Mouse (Mus musculus): ENCODE measurements at regions not wholly inside any gene's neighbourhood (a gene's known extent, or its start where the extent isn't known, plus 50 kb on each side); places are given as distances from the start of the nearest gene placed in this dataset.
A peak's percentile ranks its signal among the peaks of the same experiment; 100 is the strongest.

GRCm38 (mm10) chr5:75880088-75880684, 98.1 kb downstream of the Kdr start:
- no peak for ATAC-seq (replicated peaks in 1 of 2; ENCODE audit: insufficient read depth in 1 of 2, low FRiP score in 2 of 2, low TSS enrichment in 1 of 2, low read depth in 1 of 2, poor library complexity in 2 of 2, severe bottlenecking in 2 of 2)

- no peak for ATAC-seq (replicated peaks in 1 of 2; ENCODE audit: insufficient read depth in 1 of 2, low FRiP score in 2 of 2, low TSS enrichment in 1 of 2, low read depth in 1 of 2, poor library complexity in 2 of 2, severe bottlenecking in 2 of 2)
Measured at GRCm38 (mm10) chr5:75878361-75878760, 99.9 kb downstream of the Kdr start.

- ATAC-seq (replicated peaks in 1 of 2; ENCODE audit: insufficient read depth in 1 of 2, low FRiP score in 2 of 2, low TSS enrichment in 1 of 2, low read depth in 1 of 2, poor library complexity in 2 of 2, severe bottlenecking in 2 of 2): no peak
Measured at GRCm38 (mm10) chr5:75877609-75877971, 100.7 kb downstream of the Kdr start.

DNA sequence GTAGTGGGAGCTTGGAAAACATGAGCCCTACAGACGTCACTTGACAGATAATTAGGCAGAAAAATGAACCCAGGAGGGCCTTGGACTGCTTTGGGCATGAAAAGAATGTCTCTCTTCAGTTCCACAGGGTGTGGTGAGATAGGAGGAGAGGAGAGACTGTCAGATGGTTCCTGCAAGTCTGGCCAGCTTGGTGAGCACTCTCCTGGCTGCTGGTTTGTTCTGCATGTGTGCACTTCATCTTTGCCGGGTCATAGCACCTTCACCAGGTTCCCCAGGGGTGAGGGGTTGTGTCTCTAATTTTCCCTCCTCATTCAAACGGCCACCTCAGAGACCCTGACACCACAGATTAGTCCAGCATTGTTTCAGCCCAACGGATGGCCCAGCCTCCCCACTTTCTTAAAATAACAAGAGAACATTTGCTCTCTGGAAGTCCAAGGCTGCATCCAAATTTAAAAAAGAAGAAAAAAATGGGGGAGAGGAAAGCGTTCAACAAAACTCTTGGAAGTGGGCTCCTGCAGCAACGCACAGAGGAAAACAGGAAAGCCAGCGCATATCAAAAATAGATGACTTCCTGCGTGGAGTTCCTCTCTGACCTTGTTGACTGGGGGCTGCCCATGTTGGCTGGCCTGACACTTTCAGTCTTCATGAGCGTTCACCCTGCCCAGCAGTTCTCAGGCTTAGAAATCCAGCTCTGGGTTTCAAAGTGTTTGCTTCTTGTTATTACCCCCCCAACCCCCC, 101.2 kb downstream of the Kdr start:
- ATAC-seq (replicated peaks in 1 of 2; ENCODE audit: insufficient read depth in 1 of 2, low FRiP score in 2 of 2, low TSS enrichment in 1 of 2, low read depth in 1 of 2, poor library complexity in 2 of 2, severe bottlenecking in 2 of 2): 0 out of 4 replicates have a peak, but pooled peaks of 1 of the 2 experiments have one; percentile 37

- peak; percentile 69 to 75 for ATAC-seq (replicated peaks in 1 of 2; ENCODE audit: insufficient read depth in 1 of 2, low FRiP score in 2 of 2, low TSS enrichment in 1 of 2, low read depth in 1 of 2, poor library complexity in 2 of 2, severe bottlenecking in 2 of 2)
Measured at GRCm38 (mm10) chr5:75871120-75871519, 107.1 kb downstream of the Kdr start.

- ATAC-seq (replicated peaks in 1 of 2; ENCODE audit: insufficient read depth in 1 of 2, low FRiP score in 2 of 2, low TSS enrichment in 1 of 2, low read depth in 1 of 2, poor library complexity in 2 of 2, severe bottlenecking in 2 of 2): no peak
Measured at GRCm38 (mm10) chr5:75870666-75871065, 107.6 kb downstream of the Kdr start.

DNA sequence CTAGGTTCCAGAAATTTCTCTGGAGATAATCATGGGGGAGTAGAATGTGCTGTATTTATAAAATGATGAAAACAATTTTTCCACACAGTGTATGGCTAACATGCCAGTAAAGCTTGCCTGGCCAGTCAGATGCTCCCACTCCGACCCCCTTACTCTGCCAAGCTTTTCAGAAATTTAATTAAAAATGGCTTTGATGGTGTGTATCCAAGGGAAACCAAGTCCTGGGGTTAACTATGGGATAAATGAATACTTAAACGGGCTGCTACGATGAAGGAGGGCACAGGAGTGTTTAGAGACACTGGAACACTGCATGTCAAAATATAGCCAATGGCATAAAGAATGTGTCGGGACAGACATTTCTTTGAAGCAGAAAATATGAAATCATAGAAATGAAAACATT, 108.7 kb downstream of the Kdr start:
- no peak for ATAC-seq (replicated peaks in 1 of 2; ENCODE audit: insufficient read depth in 1 of 2, low FRiP score in 2 of 2, low TSS enrichment in 1 of 2, low read depth in 1 of 2, poor library complexity in 2 of 2, severe bottlenecking in 2 of 2)

- ATAC-seq (replicated peaks in 1 of 2; ENCODE audit: insufficient read depth in 1 of 2, low FRiP score in 2 of 2, low TSS enrichment in 1 of 2, low read depth in 1 of 2, poor library complexity in 2 of 2, severe bottlenecking in 2 of 2): no peak
Measured at GRCm38 (mm10) chr5:75865096-75865495, 113.2 kb downstream of the Kdr start.

DNA sequence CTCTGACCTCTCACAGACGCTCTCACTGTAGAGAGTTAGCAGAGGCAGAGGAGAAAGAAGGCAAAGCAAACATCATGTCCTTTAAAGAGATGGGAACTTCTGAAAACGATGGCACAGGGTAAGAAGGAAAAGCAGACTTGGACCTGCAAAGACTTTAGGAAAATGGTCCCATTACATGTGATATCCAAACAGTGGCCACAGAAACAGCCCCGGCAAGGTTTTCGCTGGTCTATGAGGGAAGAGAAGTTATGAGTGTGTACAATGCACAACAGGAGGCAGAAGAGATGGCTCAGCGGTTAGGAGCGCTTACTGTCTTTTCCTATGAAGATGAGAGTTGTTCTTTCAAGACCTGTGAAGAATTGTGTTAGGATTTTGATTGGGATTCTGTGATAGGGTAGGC, 114.9 kb downstream of the Kdr start:
- ATAC-seq (replicated peaks in 1 of 2; ENCODE audit: insufficient read depth in 1 of 2, low FRiP score in 2 of 2, low TSS enrichment in 1 of 2, low read depth in 1 of 2, poor library complexity in 2 of 2, severe bottlenecking in 2 of 2): no peak

DNA sequence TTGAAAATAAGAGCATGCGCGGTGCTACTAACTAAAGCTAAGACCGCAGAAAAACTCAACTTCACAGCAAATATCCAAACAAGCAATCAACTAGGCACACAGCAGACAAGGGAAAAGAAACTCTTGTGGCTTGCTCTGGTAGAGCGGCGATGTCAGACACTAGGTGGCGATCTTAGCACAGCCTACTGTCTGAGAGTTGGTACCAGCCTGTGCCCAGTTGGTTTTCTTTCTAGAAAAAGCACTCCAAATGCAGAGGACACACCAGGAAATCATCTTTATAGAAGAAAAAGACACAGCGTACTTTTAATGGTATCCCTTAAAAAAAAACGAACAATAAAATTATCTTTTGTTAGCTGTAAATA, 115.6 kb downstream of the Kdr start:
- peak; percentile 67 to 81 for ATAC-seq (replicated peaks in 1 of 2; ENCODE audit: insufficient read depth in 1 of 2, low FRiP score in 2 of 2, low TSS enrichment in 1 of 2, low read depth in 1 of 2, poor library complexity in 2 of 2, severe bottlenecking in 2 of 2)

GRCm38 (mm10) chr5:75861916-75862629, 116.2 kb downstream of the Kdr start:
- no peak for ATAC-seq (replicated peaks in 1 of 2; ENCODE audit: insufficient read depth in 1 of 2, low FRiP score in 2 of 2, low TSS enrichment in 1 of 2, low read depth in 1 of 2, poor library complexity in 2 of 2, severe bottlenecking in 2 of 2)

GRCm38 (mm10) chr5:75859316-75859836, 118.9 kb downstream of the Kdr start:
- 0 out of 4 replicates have a peak, but pooled peaks of 1 of the 2 experiments have one; percentile 40 for ATAC-seq (replicated peaks in 1 of 2; ENCODE audit: insufficient read depth in 1 of 2, low FRiP score in 2 of 2, low TSS enrichment in 1 of 2, low read depth in 1 of 2, poor library complexity in 2 of 2, severe bottlenecking in 2 of 2)

DNA sequence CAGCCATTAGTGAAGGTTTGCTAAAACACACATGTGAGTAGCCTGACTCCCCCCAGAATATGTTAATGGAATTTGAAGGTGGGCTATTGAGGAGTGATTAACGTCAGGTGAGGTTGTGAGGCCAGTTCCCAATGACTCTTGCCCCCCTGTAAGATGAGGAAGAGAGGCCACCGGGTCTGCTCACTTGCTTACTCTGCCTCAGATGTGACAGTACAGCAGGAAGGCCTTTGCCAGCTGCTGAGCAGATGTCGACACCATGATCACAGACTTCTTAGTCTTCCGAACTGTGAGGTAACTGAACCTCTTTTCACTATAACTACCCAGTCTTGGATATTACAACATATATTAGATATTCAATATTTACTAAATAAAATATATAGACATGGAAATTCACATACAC, 127.4 kb downstream of the Kdr start:
- no peak for ATAC-seq (replicated peaks in 1 of 2; ENCODE audit: insufficient read depth in 1 of 2, low FRiP score in 2 of 2, low TSS enrichment in 1 of 2, low read depth in 1 of 2, poor library complexity in 2 of 2, severe bottlenecking in 2 of 2)

DNA sequence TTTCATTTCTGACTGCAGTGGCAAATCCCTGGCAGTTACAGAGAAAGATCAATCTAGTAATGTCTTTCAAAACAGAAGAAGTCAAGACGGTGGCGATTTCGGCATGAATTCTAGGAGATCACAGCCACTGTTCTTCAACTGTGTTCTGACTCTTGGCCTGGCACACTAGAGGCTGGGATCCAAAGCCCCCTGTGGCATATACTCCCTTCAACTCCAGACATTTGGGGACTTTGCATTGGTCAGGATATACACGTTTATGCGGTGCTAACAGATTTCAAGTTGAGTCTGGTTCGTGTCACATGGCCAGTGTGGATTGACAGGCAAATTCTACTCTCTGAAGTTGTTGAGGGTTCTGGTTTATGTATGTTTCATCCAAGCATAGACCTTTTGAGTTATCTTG, 130.3 kb downstream of the Kdr start:
- ATAC-seq (replicated peaks in 1 of 2; ENCODE audit: insufficient read depth in 1 of 2, low FRiP score in 2 of 2, low TSS enrichment in 1 of 2, low read depth in 1 of 2, poor library complexity in 2 of 2, severe bottlenecking in 2 of 2): no peak

GRCm38 (mm10) chr5:75847341-75847740, 130.9 kb downstream of the Kdr start:
- no peak for ATAC-seq (replicated peaks in 1 of 2; ENCODE audit: insufficient read depth in 1 of 2, low FRiP score in 2 of 2, low TSS enrichment in 1 of 2, low read depth in 1 of 2, poor library complexity in 2 of 2, severe bottlenecking in 2 of 2)

DNA sequence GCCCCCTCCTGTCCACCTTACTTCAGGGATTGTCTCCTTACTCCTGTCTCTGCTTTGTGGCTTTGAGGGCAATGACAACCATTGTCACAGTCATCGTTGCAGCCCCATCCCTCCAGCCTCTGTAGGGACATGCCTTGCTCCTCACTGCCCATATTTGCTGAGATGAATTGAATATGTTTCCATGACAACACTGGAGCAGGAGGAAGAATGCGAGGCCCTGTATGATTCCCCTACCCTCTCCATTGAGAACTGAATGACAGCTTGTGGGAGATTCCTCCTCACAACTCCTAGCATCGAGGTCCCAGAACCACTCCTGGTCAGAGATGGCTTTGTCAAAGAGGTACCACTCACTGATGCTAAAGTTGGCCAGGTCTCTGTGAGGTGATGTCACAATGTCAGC, 132.2 kb downstream of the Kdr start:
- ATAC-seq (replicated peaks in 1 of 2; ENCODE audit: insufficient read depth in 1 of 2, low FRiP score in 2 of 2, low TSS enrichment in 1 of 2, low read depth in 1 of 2, poor library complexity in 2 of 2, severe bottlenecking in 2 of 2): no peak

GRCm38 (mm10) chr5:75843807-75844206, 134.5 kb downstream of the Kdr start:
- no peak for ATAC-seq (replicated peaks in 1 of 2; ENCODE audit: insufficient read depth in 1 of 2, low FRiP score in 2 of 2, low TSS enrichment in 1 of 2, low read depth in 1 of 2, poor library complexity in 2 of 2, severe bottlenecking in 2 of 2)

- peak; percentile 11 to 33; a peak in 1 of 4 replicates for ATAC-seq (replicated peaks in 1 of 2; ENCODE audit: insufficient read depth in 1 of 2, low FRiP score in 2 of 2, low TSS enrichment in 1 of 2, low read depth in 1 of 2, poor library complexity in 2 of 2, severe bottlenecking in 2 of 2)
Measured at GRCm38 (mm10) chr5:75840421-75840820, 137.8 kb downstream of the Kdr start.
